Mouse (Mus musculus): ENCODE data around the gene Pgghg. TPM values are rescaled to one million over a fixed set of nuclear protein-coding genes. Genes with fewer than 3 reads are reported as not detected.

Gene Pgghg
- 1 to 10 TPM; 3.5 to 4.3 TPM for total RNA-seq (2021)
- long read RNA-seq, experiment 1, partial matches to known transcripts = 0 of 3 reads
- long read RNA-seq, experiment 1, other reads (novel, unspliced or antisense) = 2 of 3 reads
- long read RNA-seq, experiment 2, partial matches to known transcripts = 0 of 5 reads
- long read RNA-seq, experiment 2, other reads (novel, unspliced or antisense) = 5 of 5 reads

DNA sequence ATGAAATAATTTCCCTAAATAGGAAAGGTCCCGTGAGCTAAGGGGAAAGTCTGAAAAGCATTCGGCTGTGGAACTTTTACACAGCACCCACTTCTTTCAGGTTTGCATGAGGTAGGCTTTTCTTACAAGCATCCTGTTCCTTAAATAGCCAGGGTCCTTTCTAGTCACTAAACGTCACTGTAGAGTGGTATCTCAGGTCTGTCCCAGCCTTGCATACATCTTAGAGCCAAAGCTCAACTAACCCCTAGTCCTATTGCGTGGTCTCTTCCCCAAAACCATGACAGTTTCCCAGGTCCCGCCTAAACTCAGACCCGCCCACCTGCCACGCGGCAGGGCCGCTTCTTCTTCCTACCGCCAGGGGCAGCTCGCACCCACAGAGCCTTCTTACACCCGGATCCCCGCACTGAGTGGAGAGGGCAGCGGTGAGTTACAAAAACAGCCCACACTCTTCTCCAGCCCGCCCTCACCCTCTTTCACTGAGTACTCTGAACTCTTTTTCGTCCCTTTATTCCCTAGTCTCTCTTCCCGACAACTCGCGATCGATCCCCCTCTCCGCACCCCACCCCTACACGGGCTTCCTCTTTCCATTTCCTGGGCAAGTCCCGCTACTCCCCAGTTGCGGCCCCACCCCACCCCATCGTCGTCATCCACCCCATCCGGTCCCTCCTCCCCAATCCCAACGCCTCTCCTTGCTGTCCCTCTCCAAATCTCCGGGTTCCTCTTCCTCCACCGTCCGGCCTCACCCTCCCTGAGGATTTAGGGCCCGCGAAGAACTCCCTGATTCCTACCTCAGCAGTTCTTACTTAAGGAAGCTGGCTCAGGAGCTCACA, at the start of gene Pgghg:
Pgghg (plus strand) TSS at position 170 of the 830 bp plus-strand sequence.
- DNase-seq = peak; percentile 92 to 96

DNA sequence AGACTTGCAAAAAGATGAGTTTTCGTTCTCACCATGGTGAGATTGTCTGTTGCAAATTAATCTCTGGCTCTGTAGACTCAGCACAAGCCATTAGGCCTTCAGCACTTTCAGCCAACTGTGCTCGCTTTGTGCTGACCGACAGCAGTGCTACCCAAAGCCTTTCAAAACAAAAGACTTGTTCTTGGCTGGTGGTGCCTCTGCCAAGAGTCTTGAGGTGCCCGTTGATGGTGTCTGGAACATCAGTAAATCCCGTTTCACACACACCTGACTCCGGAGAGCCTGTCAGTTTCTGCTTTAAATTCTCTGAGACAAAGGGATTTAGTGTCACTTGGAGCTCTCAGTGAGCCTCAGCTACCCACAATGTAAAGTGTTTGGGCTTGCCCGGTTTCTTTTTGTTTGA, 47.2 kb upstream of the Pgghg start:
- no peak for DNase-seq

DNA sequence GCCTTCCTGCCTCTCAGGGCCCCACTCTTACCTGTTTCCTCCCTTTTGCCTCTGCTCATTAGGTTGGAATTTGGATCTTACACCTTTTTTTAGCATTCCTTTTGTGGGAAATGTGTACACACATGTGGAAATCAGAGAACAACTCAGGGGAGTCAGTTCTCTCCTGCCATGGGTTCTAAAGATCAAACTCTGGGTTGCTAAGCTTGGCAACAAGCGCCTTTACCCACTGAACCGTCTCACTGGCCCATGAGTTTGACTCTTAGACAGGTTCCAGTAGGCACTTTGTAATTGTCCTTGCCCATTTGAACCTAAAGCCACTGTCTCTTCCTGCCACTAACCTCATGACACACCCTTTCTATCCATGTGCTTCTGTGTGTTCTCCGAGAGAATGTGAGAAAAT, 46.6 kb upstream of the Pgghg start:
- no peak for DNase-seq

DNA sequence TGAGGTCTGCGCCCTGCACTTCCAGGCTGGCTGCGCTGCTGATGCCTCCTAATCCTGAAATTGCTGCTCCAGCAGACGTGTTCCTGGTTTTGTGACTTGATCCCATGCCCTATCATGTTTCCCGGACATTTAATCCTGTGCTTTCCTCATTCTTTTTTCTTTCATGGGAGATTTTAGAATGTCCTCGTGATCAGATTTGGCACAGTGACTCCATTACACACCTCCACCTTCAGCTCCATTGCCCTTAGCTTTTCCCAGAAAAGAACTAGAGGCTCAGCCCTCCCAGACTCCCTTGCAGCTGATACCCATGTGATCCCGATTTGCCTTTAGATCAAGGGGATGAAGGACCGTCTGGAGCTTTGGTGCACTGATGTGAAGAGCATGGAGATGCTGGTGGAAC, 43.3 kb upstream of the Pgghg start:
- DNase-seq = no peak

DNA sequence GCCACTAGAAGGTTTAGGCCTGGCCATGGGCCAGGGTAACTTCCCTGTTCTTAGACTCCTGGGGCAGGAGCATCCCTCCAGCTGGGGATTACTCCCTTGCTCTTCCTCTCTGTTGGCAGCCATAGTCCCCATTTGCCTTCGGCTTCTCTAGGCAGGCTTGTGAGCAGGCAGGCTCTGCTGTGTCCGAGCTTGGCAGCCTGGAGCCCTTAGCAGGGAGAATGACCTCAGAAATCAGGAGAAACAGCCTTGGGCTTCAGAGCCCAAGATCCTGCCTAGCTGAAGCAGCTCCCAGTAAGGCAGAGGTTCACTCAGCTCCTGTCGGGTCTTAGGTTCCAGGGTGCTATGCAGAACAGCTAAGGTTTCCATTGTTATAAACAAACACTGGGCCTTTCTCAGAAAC, 42.1 kb upstream of the Pgghg start:
- peak in 1 of 2 experiments; percentile 44 for DNase-seq

DNA sequence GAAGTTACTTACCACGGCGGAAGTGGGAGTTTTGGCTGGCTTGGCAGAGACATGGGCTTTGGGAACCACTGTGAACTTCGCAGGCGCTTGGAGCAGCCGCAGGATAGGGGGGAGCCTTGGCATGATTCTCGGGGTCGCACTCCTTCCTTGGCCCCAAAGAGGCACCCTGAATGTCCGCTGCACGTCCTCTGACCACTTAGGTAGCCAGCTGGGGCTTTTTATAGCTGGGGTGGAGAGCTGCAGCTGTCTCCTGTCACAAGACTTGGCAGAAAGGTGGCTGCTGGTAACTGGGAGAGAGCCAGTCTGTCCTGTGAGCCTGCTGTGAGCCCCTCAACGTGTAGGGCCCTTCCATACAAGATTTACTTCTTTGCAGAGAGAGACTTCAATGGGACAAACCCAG, 41.0 kb upstream of the Pgghg start, which contains the start of gene Cox8b:
Cox8b (minus strand) TSS at position 227 of the 400 bp plus-strand sequence.
- DNase-seq = peak; percentile 72 to 75

DNA sequence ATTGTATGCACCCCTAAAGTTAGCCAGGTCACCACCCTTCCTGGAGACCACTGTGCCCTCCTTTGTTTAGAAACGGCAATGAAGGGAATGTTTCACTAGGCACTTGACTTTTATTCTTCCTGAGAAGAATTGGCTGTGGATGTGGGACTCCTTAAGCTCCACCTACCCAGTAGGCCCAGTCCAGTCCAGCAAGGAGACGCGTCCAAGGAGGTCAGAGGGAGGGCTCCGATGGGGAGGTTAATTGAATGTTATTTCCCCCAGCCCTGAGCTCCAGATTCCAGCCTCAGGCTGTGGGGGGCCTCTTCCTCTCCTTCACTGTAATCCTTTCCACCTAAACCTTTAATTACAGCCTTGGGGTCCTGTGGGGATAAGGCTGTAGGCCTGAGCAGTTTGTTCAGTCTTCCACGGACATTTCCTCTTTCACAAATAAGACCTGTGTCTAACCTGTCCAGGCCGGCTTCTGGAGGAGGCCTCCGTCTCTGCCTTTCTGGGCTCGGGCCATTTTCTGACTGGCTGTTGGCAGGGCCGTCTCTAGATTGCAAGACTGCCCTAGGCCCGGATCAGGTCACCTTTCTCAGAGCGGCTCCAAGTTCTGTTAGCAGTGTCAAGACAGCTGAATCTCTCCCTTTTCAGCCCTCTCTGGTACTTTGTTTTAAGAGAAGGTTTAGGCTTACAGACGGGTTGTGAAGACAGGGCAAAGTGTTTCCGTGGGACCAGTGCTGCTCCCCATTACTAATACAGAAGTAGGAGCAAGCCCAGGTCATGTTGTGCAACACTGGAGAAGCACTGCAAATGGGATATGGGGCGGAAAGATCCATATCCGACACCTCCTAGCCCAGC, 38.9 kb upstream of the Pgghg start:
- DNase-seq = peak; percentile 34 to 40

DNA sequence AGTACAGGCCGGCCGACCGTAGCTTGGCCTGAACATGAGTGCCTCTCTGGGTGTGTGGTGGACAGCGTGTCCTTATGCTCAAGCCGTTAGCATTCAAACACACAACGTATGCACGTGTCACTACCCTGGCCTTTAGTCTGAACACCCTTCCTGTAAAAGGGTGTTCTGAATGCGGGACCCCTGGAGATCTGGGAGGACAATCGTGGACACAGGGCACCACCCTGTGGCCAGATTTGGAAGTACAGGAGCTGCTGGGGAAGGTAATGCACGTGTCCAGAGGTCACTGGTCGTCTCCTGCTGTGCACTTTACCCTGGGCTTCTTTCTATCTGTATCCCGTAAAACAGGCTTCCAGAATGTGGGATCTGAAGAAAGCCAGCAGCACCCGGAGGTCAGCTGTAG, 38.0 kb upstream of the Pgghg start:
- DNase-seq = peak; percentile 70 to 92

DNA sequence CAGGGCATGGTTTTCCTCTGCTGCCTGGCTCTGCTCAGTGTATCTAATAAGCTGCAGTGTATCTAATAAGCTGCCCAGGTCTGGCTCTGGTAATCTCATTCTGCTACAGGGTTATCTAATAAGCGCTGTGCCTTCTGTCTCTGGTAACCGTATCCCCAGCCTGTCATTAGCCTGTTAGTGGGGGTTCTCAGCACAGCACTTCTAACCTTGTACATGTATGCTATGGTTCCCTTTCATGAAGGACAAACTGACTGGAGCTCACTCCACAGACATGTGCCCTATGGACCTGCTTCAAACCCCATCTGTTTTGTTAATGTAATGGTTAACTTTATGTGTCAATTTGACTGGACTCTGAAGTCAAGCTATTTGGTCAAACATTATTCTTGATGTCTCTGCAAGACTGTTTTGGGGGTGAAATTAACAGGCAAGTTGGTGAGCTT, 35.5 kb upstream of the Pgghg start:
- DNase-seq = no peak

DNA sequence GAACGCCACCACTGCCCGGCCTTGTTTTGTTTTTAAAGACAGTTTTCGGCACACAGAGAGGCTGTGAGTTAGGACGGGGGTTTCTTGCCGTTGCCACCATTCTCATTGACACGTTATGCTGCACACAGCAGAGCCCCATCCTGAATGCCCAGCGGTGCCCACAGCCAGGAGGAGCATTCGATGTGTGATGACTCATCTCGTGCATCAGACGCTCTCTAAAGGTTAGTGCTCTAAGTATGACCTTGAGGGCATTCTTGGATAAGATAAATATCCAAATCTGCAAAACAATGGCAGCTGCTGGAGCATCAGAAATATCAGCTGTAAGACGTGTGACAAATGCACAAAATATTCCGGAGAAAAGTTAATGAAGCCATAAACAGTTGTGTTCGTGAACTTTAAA, 34.1 kb upstream of the Pgghg start:
- DNase-seq = no peak

DNA sequence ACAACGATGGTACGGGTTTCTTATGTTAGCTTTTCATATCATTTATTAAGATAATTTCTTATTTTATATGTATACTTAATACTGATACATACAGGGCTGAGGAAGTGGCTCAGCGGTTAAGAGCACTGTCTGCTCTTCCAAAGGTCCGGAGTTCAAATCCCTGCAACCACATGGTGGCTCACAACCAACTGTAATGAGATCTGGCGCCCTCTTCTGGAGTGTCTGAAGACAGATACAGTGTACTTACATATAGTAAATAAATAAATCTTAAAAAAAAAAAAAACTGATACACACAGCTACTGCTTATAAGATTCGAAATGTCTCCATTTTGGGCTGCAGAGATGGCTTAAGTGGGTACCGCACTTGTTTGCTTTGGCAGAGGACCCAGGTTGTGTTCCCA, 33.5 kb upstream of the Pgghg start:
- no peak for DNase-seq

DNA sequence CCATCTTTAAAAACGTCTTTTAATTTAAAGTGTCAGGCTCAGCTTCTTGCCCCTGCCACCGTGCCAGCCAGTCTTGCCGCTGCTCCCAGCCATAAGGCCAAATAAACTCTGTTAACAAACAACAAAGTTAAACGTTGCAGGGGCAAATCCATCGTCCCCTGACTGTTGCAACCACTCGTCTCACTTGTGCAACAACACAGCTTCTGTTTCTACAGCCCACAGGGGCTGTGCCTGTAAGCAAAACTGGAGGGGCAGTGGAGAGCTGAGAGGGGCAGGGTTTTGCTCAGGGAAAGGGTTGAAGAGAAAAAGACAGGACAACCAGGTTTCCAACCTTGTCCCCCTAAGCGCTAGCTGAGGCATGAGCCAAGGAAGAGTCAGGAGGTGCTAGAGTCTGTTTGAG, 33.0 kb upstream of the Pgghg start:
- no peak for DNase-seq

DNA sequence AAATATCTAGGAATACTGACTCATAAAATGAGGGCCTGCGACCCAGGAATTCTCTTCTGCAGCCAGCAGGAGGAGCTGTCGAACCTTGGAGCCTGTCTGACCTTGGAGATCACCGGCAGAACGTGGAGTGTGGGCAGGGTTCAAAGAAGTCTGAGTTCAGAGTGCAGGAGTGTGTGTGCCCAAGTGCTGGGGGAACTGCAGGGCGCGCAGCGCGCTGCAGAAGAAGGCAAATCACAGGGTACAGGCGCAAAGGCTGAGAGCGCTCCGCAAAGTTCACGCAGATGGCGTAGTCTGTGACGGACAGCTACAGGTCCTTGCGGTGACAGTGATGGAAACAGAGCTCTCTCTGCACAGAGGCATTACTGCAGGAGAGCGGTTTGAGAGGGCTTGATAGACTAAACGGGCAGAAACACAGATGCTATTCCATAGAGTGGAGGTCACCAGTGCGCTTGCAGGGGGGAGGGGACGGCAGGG, 32.5 kb upstream of the Pgghg start:
- peak; percentile 82 to 92 for DNase-seq

DNA sequence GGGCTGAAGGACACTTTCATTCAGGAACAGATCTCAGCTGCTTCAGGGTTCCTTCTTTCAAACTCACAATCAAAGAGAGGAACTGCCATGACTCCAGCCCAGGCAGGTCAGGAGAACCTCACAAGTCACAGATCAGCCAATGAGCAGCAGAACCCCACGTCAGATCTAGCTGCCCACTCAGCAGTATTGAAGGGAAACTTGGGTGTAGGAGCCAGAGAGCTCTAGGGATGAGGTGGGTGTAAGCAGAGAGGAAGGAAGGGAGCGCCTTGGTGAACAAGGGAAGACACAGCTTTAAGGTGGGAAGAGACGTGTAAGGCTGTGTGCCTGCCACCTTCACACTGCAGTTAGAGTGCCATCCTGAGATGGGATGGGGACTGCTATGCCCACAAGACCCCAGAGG, 28.9 kb upstream of the Pgghg start:
- no peak for DNase-seq

DNA sequence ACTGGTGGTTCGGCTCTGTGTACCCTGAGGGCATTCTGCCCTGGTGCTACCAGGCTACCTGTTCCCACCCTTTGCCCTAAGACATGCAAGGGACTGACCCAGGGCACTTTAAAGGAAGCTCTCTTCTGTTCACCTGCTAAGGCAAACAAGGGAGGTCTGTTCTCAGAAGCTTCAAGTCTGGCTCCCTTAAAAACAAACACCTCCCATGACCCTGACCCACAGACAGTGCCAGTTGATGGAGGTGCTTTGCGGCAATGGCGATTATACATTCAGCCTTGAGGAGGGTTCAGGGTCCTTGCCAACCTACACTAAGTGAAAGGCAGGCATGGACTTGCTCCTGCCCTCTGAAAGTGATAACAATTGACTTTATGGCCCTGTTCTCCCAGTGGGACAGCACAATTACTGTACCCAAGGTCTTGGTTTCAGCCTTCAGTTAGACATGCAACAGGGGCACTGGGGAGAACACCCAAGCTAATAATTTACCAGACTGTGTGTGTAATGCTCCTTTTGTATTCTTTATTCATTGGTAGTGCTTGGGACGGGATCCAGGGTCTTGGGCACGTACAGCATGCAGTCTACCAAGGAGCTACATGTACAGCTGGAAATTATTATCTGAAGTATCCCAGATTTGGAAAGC, 28.2 kb upstream of the Pgghg start:
- no peak for DNase-seq

DNA sequence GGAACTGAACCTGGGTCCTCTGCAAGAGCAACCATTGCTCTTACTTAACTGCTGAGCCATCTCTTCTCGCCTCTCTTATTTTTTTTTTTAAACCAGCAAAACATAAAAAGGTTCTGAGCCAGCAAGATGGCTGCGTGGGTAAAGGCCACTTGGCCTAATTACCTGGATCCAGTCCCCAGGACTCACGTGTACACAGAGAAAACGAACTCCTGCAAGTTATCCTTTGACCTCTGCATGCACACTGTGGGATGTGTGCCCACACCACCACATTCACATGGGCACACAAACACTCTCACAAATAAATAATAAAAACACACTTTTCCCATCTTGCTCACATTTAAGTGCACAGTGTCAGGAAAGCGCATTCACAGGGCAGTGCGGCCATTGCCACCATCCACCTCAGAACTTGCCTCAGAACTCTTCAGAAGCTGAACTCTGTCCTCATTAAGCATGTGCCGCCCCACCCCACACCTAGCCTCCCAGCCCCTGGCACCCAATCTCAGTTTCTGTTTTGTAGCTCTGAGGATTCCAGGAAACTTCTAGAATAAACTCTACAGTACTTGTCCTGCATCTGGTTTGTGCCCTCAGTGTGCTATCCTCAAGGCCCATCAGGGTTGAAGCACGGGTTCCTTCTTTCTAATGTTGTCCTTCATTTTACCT, 27.0 kb upstream of the Pgghg start:
- DNase-seq = no peak

DNA sequence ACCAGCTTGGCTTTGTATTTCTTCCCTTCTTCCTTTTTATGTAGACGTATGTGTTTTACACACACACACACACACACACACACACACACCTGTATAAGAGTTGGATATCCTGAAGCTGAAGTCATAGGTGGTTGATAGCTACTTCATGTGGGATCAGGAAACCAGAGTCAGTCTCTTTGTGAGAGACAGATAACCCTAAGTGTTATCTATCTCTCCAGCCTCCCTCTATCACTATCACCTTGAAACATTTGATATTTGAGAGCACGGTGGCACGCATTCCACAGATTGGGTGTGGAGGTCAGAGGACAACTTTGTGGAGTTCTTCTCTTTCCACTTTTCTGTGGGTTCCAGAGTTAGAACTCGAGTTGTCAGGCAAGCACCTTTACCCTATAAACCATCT, 21.3 kb upstream of the Pgghg start:
- no peak for DNase-seq

DNA sequence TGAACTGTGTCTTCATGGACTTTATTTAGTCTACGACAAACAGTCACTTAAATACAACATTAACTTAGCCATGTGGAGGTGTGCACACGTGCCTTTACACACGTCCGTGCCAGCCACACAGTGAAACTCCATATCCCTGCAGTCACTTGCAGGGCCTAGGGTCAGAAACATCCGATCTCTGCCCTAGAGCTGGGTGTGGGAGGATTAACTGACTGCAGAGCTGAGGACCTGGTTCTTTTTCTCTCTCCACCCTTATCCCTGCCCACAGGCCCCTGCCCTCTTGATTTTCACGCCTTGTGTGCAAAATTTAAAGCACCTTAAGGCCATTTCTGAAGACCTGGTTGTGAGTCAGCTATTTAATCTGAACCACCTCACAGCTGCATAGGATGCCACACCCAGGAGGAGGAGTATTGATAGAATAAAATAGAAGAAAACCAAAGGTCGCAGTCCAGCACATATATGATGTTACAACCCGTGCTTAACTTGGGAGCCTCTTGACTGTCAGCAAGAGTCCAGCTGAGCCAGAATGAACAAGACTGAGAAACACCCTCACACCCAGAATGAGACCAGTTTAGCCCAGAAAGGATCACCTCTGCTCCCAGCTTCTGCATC, 20.7 kb upstream of the Pgghg start, which contains the start of gene Nlrp6:
Nlrp6 (plus strand) TSS at position 485 of the 612 bp plus-strand sequence.
- DNase-seq = no peak

DNA sequence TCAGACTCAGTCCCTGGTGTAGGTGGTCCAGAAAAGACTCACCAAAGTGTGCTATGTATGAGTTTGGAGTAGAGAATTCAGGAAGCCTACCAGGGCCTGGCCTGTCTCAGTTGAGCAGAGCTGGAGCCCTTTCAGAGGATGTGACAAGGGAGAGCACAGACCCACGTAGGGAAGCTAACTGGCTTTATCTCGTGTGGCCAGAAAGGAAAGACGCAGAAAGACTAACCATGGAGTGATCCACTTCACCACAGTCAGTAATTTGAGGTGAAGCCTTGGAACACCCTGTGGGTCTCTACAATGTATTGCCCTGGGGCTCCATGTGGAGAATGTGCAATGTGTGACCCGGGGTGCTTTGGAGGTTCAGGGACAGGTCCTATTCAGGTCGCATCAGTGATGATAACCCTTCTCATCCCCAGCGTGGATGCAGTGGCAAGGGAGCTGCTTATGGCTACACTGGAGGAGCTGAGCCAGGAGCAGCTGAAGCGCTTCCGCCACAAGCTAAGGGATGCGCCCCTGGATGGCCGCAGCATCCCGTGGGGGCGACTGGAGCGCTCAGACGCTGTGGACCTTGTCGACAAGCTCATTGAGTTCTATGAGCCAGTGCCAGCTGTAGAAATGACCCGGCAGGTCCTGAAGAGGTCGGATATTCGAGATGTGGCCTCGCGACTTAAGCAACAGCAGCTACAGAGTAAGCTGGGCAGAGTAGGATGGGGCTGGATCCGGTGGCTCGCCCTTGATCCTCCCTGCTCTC, 19.8 kb upstream of the Pgghg start:
- no peak for DNase-seq

DNA sequence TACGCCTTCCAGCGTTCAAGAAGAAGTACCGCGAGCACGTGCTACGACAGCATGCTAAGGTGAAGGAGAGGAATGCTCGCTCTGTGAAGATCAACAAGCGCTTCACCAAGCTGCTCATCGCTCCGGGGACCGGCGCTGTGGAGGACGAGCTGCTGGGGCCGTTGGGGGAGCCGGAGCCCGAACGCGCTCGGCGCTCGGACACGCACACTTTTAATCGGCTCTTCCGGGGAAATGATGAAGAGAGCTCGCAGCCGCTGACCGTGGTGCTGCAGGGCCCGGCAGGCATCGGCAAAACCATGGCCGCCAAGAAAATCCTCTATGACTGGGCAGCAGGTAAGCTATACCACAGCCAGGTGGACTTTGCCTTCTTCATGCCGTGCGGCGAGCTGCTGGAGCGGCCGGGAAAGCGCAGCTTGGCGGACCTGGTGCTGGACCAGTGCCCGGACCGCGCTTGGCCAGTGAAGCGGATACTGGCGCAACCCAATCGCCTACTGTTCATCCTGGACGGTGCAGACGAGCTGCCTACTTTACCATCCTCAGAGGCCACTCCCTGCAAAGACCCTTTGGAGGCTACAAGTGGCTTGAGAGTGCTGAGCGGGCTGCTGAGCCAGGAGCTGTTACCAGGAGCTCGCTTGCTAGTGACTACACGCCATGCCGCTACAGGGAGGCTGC, 18.7 kb upstream of the Pgghg start:
- peak in 1 of 2 experiments; percentile 68 for DNase-seq

All from heart, adult 18-20 months (tissue).